Mouse (Mus musculus) skeletal muscle tissue, postnatal 0 days (tissue): Measurements from ENCODE around the gene Adk. TPM values are rescaled to one million over a fixed set of nuclear protein-coding genes. Genes with fewer than 3 reads are reported as not detected.

Source experiments
- polyA plus RNA-seq: library from polyadenylated mRNA; unstranded; fragments of >200 nt; fragmentation: Nextera tagmentation; extraction: Ambion mirVana; gene quantifications from 2 replicates; pipeline ENCODE4 v1.2.1, GENCODE M21; 2015

The Adk gene
- 59.0 and 69.8 TPM in 2 replicates for polyA plus RNA-seq

DNA sequence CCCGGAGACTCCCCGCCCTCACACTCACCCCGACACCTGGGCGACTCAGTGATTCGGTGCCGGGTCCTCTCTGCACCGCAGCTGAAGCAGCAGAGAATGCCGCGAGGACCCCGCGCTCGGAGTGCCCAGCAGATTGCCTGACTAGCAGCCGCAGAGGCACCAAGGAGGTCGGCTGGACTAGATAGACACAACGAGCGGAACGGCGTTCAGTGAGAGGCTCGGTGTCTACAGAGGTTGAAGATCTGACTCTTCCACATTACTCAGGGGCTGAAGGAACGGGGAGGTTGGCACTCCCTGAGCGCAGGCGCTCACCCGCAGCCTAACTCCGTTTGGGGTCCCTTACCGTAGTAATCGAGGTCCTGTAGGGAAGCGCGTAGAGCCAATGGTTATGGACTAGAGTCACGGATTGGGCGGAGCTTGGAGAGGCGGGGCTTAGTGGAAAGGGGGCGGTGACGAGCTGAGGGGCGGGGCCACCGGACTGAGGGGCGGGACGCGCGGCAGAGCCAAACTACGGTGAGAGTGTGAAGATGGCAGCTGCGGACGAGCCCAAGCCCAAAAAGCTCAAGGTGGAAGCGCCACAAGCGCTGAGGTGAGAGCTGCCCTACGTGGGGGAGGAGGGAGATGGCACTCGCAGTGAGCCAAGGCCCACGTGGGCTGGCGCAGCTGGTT is at the start of gene Adk, which contains the start of gene Ap3m1:
TSS of gene Adk (plus strand) at position 463 of the 669 bp plus-strand sequence.
TSS of gene Ap3m1 (minus strand) at position 397 of the 669 bp plus-strand sequence.

DNA sequence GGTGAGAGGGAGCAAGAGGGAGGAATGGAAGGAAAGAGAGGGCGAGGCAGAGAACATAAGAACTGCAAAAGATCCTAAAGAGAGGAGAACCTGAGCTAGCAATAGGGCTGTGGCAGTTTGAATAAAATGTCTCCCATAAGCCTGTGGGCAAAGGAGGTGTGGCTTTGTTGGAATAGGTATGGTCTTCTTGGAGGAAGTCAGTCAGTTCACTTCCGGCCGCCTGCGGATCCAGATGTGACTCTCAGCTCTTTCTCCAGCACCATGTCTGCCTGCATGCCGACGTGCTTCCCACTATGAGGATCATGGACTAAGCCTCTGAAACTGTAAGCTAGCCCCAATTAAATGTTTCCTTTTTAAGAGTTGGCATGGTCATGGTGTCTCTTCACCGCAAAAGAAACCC is 428.9 kb downstream of the Adk start, which contains the start of gene Kat6b:
TSS of gene Kat6b (plus strand) at position 204 of the 400 bp plus-strand sequence.

Other genes starting within 250 kb of the Adk start
- 2.6 and 3.1 TPM in 2 replicates for gene Plau, start 215.9 kb upstream of the Adk start, polyA plus RNA-seq
- gene Vcl, start 123.2 kb upstream of the Adk start, polyA plus RNA-seq: 52.9 and 53.5 TPM in 2 replicates
- 25.6 and 31.7 TPM in 2 replicates for gene Ap3m1, start 66 bp upstream of the Adk start, polyA plus RNA-seq